Mouse (Mus musculus) A20 (cell line): Measurements from ENCODE around the gene Actn3.

Experiments used
- DNase-seq: peaks from one replicate; pipeline ENCODE4 v3.0.0-alpha.2; 2011; ENCODE audit warnings: low read depth, low spot score

Actn3 gene

GRCm38 (mm10) chr19:4863048-4863447 lies 14.7 kb downstream of the Actn3 start:
- no peak for DNase-seq

- no peak for DNase-seq
These were observed 18.6 kb downstream of the Actn3 start for GRCm38 (mm10) chr19:4859081-4859480.

GRCm38 (mm10) chr19:4855951-4856350 lies 21.8 kb downstream of the Actn3 start:
- DNase-seq = no peak

- DNase-seq = no peak
These were observed 22.3 kb downstream of the Actn3 start for GRCm38 (mm10) chr19:4855470-4855820.

- no peak for DNase-seq
These were observed 22.9 kb downstream of the Actn3 start, which contains the start of gene Ctsf for GRCm38 (mm10) chr19:4854552-4855469. Gene Ctsf, plus strand, starts transcription at chr19:4855130.

GRCm38 (mm10) chr19:4850281-4850680 lies 27.4 kb downstream of the Actn3 start:
- no peak for DNase-seq

GRCm38 (mm10) chr19:4849800-4850199 lies 27.9 kb downstream of the Actn3 start:
- no peak for DNase-seq

GRCm38 (mm10) chr19:4847490-4847889 lies 30.2 kb downstream of the Actn3 start:
- peak; percentile 35 for DNase-seq

- no peak for DNase-seq
These were observed 31.9 kb downstream of the Actn3 start for GRCm38 (mm10) chr19:4845846-4846245.

GRCm38 (mm10) chr19:4842611-4843010 lies 35.1 kb downstream of the Actn3 start:
- peak; percentile 15 for DNase-seq

- no peak for DNase-seq
These were observed 36.9 kb downstream of the Actn3 start for GRCm38 (mm10) chr19:4840848-4841247.

GRCm38 (mm10) chr19:4839149-4839548 lies 38.6 kb downstream of the Actn3 start, which contains the start of the genes Ccs and Ccdc87:
Gene Ccs, minus strand, starts transcription at chr19:4839332.
Gene Ccdc87, plus strand, starts transcription at chr19:4839366.
- peak; percentile 94 for DNase-seq

GRCm38 (mm10) chr19:4838526-4839140 lies 39.1 kb downstream of the Actn3 start:
- peak; percentile 29 for DNase-seq

GRCm38 (mm10) chr19:4837049-4837448 lies 40.7 kb downstream of the Actn3 start:
- DNase-seq = no peak

- DNase-seq = no peak
These were observed 41.6 kb downstream of the Actn3 start for GRCm38 (mm10) chr19:4836096-4836495.

- no peak for DNase-seq
These were observed 43.7 kb downstream of the Actn3 start for GRCm38 (mm10) chr19:4833977-4834376.

- no peak for DNase-seq
These were observed 48.6 kb downstream of the Actn3 start for GRCm38 (mm10) chr19:4829156-4829555.

GRCm38 (mm10) chr19:4828444-4829114 lies 49.1 kb downstream of the Actn3 start:
- DNase-seq = no peak

GRCm38 (mm10) chr19:4820678-4821303 lies 56.9 kb downstream of the Actn3 start:
- no peak for DNase-seq

- DNase-seq = no peak
These were observed 60.4 kb downstream of the Actn3 start for GRCm38 (mm10) chr19:4817182-4817835.

GRCm38 (mm10) chr19:4813015-4813414 lies 64.7 kb downstream of the Actn3 start:
- peak; percentile 60 for DNase-seq
